Mouse (Mus musculus) embryonic facial prominence, embryonic 11.5 days (tissue): ENCODE data around the gene Itm2b. TPM values are rescaled to one million over a fixed set of nuclear protein-coding genes. Genes with fewer than 3 reads are reported as not detected.
A peak's percentile ranks its signal among the peaks of the same experiment; 100 is the strongest.

Experiments used
- ATAC-seq: fragments of 200-750 bp; cut with Nextera tagmentation; replicated peaks from 2 replicates; pipeline ENCODE4 v1.8.0; 2017; ENCODE audit warnings: low read depth; ENCODE audit not compliant: insufficient number of reproducible peaks, low FRiP score, low TSS enrichment
- DNase-seq: peaks from one replicate; pipeline ENCODE4 v3.0.0-alpha.2; 2015; ENCODE audit warnings: low spot score
- H3K27ac ChIP-seq: fragments of 300-500 bp; sonication (generic); replicated peaks from 2 replicates; pipeline ENCODE4 v1.5.1; 2014; ENCODE audit warnings: mild to moderate bottlenecking, low read depth, low read length, control low read depth
- H3K27me3 ChIP-seq: fragments of 300-500 bp; sonication (generic); 2 replicates; pipeline ENCODE4 v1.6.1; 2014; ENCODE audit warnings: mild to moderate bottlenecking, low read length, moderate library complexity, mixed read lengths; ENCODE audit not compliant: control insufficient read depth, insufficient read depth
- H3K36me3 ChIP-seq: fragments of 300-500 bp; sonication (generic); replicated peaks from 2 replicates; pipeline ENCODE4 v1.6.1; 2014; ENCODE audit warnings: low read depth, mild to moderate bottlenecking, low read length, moderate library complexity, mixed read lengths; ENCODE audit not compliant: control insufficient read depth, insufficient read depth
- H3K4me1 ChIP-seq: fragments of 300-500 bp; sonication (generic); 2 replicates; pipeline ENCODE4 v1.6.1; 2014; ENCODE audit warnings: low read length, mixed read lengths; ENCODE audit not compliant: control insufficient read depth, insufficient read depth
- H3K4me2 ChIP-seq: fragments of 300-500 bp; sonication (generic); 2 replicates; pipeline ENCODE4 v1.6.1; 2014; ENCODE audit warnings: low read depth, mild to moderate bottlenecking, control low read depth, low read length, moderate library complexity
- H3K4me3 ChIP-seq: fragments of 300-500 bp; sonication (generic); 2 replicates; pipeline ENCODE4 v1.5.1; 2014; ENCODE audit warnings: low read depth, low read length, control low read depth
- H3K9ac ChIP-seq: fragments of 300-500 bp; sonication (generic); replicated peaks from 2 replicates; pipeline ENCODE4 v1.6.1; 2014; ENCODE audit warnings: mild to moderate bottlenecking, control low read depth, low read length
- H3K9me3 ChIP-seq: fragments of 300-500 bp; sonication (generic); replicated peaks from 2 replicates; pipeline ENCODE4 v1.6.1; 2016; ENCODE audit warnings: mild to moderate bottlenecking, low read length, inconsistent platforms, mixed read lengths; ENCODE audit not compliant: control insufficient read depth
- WGBS: fragments of 180-500 bp; shearing (Covaris S2); extraction: QIAGEN DNeasy Blood & Tissue Kit; methylation state at CpG from one replicate; pipeline ENCODE4 v1.1.7; 2014; 5-methylcytosine and 5-hydroxymethylcytosine counted together
- polyA plus RNA-seq: library from polyadenylated mRNA; unstranded; fragments of >200 nt; fragmentation: Nextera tagmentation; extraction: Ambion mirVana; gene quantifications from 2 replicates; pipeline ENCODE4 v1.2.1, GENCODE M21; 2014

Itm2b gene
- polyA plus RNA-seq, 1 experiment from 2014 or later, result 378 TPM

GRCm38 (mm10) chr14:73381559-73381958 is 3.5 kb downstream of the Itm2b start:
- Histone ChIP-seq H3K9me3 (no peaks in the 10 kb centered on the region), H3K4me3 (no peak overlapping the region), H3K27ac (no peak overlapping the region), H3K9ac (no peak overlapping the region), H3K27me3 (no peaks in the 10 kb centered on the region), H3K4me1 (peaks cover 3% of the 10 kb centered on the region; the same call in 1 of the 2 replicates), H3K36me3 (no peaks in the 10 kb centered on the region), H3K4me2 (no peak overlapping the region)
- ATAC-seq (no peak), DNase-seq (no peak)
- 68% methylated on average over 4 of the region's 4 CpGs for WGBS

- ATAC-seq, result no peak
- WGBS, result 85% methylated on average over 6 of the region's 6 CpGs
- no peak for DNase-seq
- Histone ChIP-seq H3K36me3 (no peaks in the 10 kb centered on the region), H3K27me3 (no peaks in the 10 kb centered on the region), H3K9me3 (no peaks in the 10 kb centered on the region), H3K4me2 (no peak overlapping the region), H3K4me1 (peaks cover 3% of the 10 kb centered on the region; the same call in 1 of the 2 replicates), H3K4me3 (no peak overlapping the region), H3K9ac (no peak overlapping the region), H3K27ac (no peak overlapping the region)
Measured at GRCm38 (mm10) chr14:73377804-73378203, 7.3 kb downstream of the Itm2b start.

GRCm38 (mm10) chr14:73376920-73377319 is 8.2 kb downstream of the Itm2b start:
- H3K4me2 ChIP-seq, result no peak overlapping the region
- H3K9ac ChIP-seq, result no peak overlapping the region
- H3K36me3 ChIP-seq, result no peaks in the 10 kb centered on the region
- H3K4me3 ChIP-seq, result no peak overlapping the region
- H3K27ac ChIP-seq, result no peak overlapping the region
- DNase-seq, result no peak
- no peaks in the 10 kb centered on the region for H3K27me3 ChIP-seq
- no peak for ATAC-seq
- H3K4me1 ChIP-seq, result no peaks in the 10 kb centered on the region
- no peaks in the 10 kb centered on the region for H3K9me3 ChIP-seq
- 87% methylated on average over 6 of the region's 6 CpGs for WGBS

GRCm38 (mm10) chr14:73375903-73376302 is 9.2 kb downstream of the Itm2b start:
- WGBS, result 83% methylated on average over 8 of the region's 8 CpGs
- ATAC-seq (0 out of 2 replicates have a peak, but pooled peaks have one; percentile 48), DNase-seq (no peak)
- H3K27ac ChIP-seq, result no peak overlapping the region
- H3K9me3 ChIP-seq, result no peaks in the 10 kb centered on the region
- H3K4me2 ChIP-seq, result no peak overlapping the region
- no peaks in the 10 kb centered on the region; the same call in 1 of the 2 replicates for H3K36me3 ChIP-seq
- no peaks in the 10 kb centered on the region for H3K27me3 ChIP-seq
- H3K4me3 ChIP-seq, result no peak overlapping the region
- H3K4me1 ChIP-seq, result no peaks in the 10 kb centered on the region
- no peak overlapping the region for H3K9ac ChIP-seq

GRCm38 (mm10) chr14:73375445-73375844 is 9.6 kb downstream of the Itm2b start:
- ATAC-seq (no peak), DNase-seq (no peak)
- no peak overlapping the region for H3K4me2 ChIP-seq
- no peak overlapping the region for H3K27ac ChIP-seq
- no peaks in the 10 kb centered on the region for H3K4me1 ChIP-seq
- no peak overlapping the region for H3K4me3 ChIP-seq
- no peak overlapping the region for H3K9ac ChIP-seq
- no peaks in the 10 kb centered on the region for H3K9me3 ChIP-seq
- H3K27me3 ChIP-seq, result no peaks in the 10 kb centered on the region
- WGBS, result 91% methylated on average over 8 of the region's 8 CpGs
- H3K36me3 ChIP-seq, result no peaks in the 10 kb centered on the region; the same call in 1 of the 2 replicates

GRCm38 (mm10) chr14:73374315-73374890 is 10.7 kb downstream of the Itm2b start:
- H3K9ac ChIP-seq, result no peak overlapping the region
- no peak overlapping the region for H3K4me2 ChIP-seq
- no peaks in the 10 kb centered on the region for H3K4me1 ChIP-seq
- ATAC-seq, result no peak
- WGBS, result 61% methylated on average over 11 of the region's 11 CpGs
- H3K36me3 ChIP-seq, result no peaks in the 10 kb centered on the region; the same call in 1 of the 2 replicates
- DNase-seq, result no peak
- H3K9me3 ChIP-seq, result no peaks in the 10 kb centered on the region
- H3K27ac ChIP-seq, result no peak overlapping the region
- no peaks in the 10 kb centered on the region for H3K27me3 ChIP-seq
- H3K4me3 ChIP-seq, result no peak overlapping the region

- no peak overlapping the region for H3K4me2 ChIP-seq
- H3K27ac ChIP-seq, result no peak overlapping the region
- DNase-seq, result no peak
- no peaks in the 10 kb centered on the region for H3K4me1 ChIP-seq
- no peak overlapping the region for H3K9ac ChIP-seq
- H3K4me3 ChIP-seq, result no peak overlapping the region
- ATAC-seq, result no peak
- H3K27me3 ChIP-seq, result no peaks in the 10 kb centered on the region
- no peaks in the 10 kb centered on the region for H3K9me3 ChIP-seq
- no peaks in the 10 kb centered on the region; the same call in 1 of the 2 replicates for H3K36me3 ChIP-seq
- 79% methylated on average over 8 of the region's 8 CpGs for WGBS
Measured at GRCm38 (mm10) chr14:73373606-73374005, 11.5 kb downstream of the Itm2b start.

GRCm38 (mm10) chr14:73372990-73373389 is 12.1 kb downstream of the Itm2b start:
- H3K9me3 ChIP-seq, result no peaks in the 10 kb centered on the region
- DNase-seq (no peak), ATAC-seq (no peak)
- H3K36me3 ChIP-seq, result no peaks in the 10 kb centered on the region; the same call in 1 of the 2 replicates
- H3K4me3 ChIP-seq, result no peak overlapping the region
- H3K4me1 ChIP-seq, result no peaks in the 10 kb centered on the region
- no peak overlapping the region for H3K9ac ChIP-seq
- 92% methylated on average over 4 of the region's 4 CpGs for WGBS
- H3K27ac ChIP-seq, result no peak overlapping the region
- H3K4me2 ChIP-seq, result no peak overlapping the region
- no peaks in the 10 kb centered on the region for H3K27me3 ChIP-seq
